Mouse (Mus musculus): Measurements from ENCODE around the gene Tfrc. TPM values are rescaled to one million over a fixed set of nuclear protein-coding genes. Genes with fewer than 3 reads are reported as not detected.
"Not testable (repeated sequence)": the region's sequence is repeated elsewhere in the genome, so short reads cannot be mapped to it uniquely, and the experiment has no call there.

Tfrc gene
- total RNA-seq, 2 experiments from 2014 or later = 77.4 to 174 TPM

GRCm38 (mm10) chr16:32618946-32619345 is 10.2 kb downstream of the Tfrc start:
- DNase-seq = no peak
- no peak overlapping the region for H3K4me3 ChIP-seq
- no peak overlapping the region for H3K27ac ChIP-seq
- no peak for TF ChIP-seq CTCF (IDR thresholded peaks at IDR 0.05)
- intact Hi-C loops (cut with DNase I) = no loop called here

- intact Hi-C loops (cut with DNase I) = no loop called here
- Histone ChIP-seq H3K4me3 (no peak overlapping the region), H3K27ac (no peak overlapping the region)
- DNase-seq = no peak
- no peak for TF ChIP-seq CTCF (IDR thresholded peaks at IDR 0.05)
Measured at GRCm38 (mm10) chr16:32628140-32628539, 19.4 kb downstream of the Tfrc start.

GRCm38 (mm10) chr16:32632328-32632824 is 23.7 kb downstream of the Tfrc start:
- Histone ChIP-seq H3K4me3 (no peak overlapping the region), H3K27ac (no peak overlapping the region)
- no peak for TF ChIP-seq CTCF (IDR thresholded peaks at IDR 0.05)
- intact Hi-C loops (cut with DNase I) = no loop called here
- no peak for DNase-seq

GRCm38 (mm10) chr16:32633486-32634012 is 24.8 kb downstream of the Tfrc start:
- no peak for TF ChIP-seq CTCF (IDR thresholded peaks at IDR 0.05)
- no peak overlapping the region for H3K4me3 ChIP-seq
- DNase-seq = no peak
- no peak overlapping the region for H3K27ac ChIP-seq
- intact Hi-C loops (cut with DNase I) = no loop called here

GRCm38 (mm10) chr16:32634183-32634582 is 25.5 kb downstream of the Tfrc start:
- intact Hi-C loops (cut with DNase I) = no loop called here
- H3K27ac ChIP-seq = no peak overlapping the region
- TF ChIP-seq CTCF (IDR thresholded peaks at IDR 0.05) = no peak
- no peak for DNase-seq
- no peak overlapping the region for H3K4me3 ChIP-seq

GRCm38 (mm10) chr16:32635314-32635713 is 26.6 kb downstream of the Tfrc start:
- peak; percentile 27; the same call in 1 of the 2 replicates for TF ChIP-seq CTCF (IDR thresholded peaks at IDR 0.05)
- DNase-seq = no peak
- no peak overlapping the region for H3K27ac ChIP-seq
- no peak overlapping the region for H3K4me3 ChIP-seq
- intact Hi-C loops (cut with DNase I) = loop anchor here (5.0 kb wide), 1 partner anchor 128 kb away; no protein-coding TSS in a partner anchor

GRCm38 (mm10) chr16:32636331-32636730 is 27.6 kb downstream of the Tfrc start:
- no peak for DNase-seq
- no peak overlapping the region for H3K27ac ChIP-seq
- TF ChIP-seq CTCF (IDR thresholded peaks at IDR 0.05) = no peak
- intact Hi-C loops (cut with DNase I) = loop anchor here (5.0 kb wide), 1 partner anchor 129 kb away; no protein-coding TSS in a partner anchor
- H3K4me3 ChIP-seq = no peak overlapping the region

- DNase-seq = no peak
- TF ChIP-seq CTCF (IDR thresholded peaks at IDR 0.05) = no peak
- intact Hi-C loops (cut with DNase I) = loop anchor here (5.0 kb wide), 1 partner anchor 130 kb away; no protein-coding TSS in a partner anchor
- no peak overlapping the region for H3K27ac ChIP-seq
- H3K4me3 ChIP-seq = no peak overlapping the region
Measured at GRCm38 (mm10) chr16:32636871-32637521, 28.3 kb downstream of the Tfrc start.

- DNase-seq = peak; percentile 86
- TF ChIP-seq CTCF (IDR thresholded peaks at IDR 0.05) = peak; percentile 95
- intact Hi-C loops (cut with DNase I) = loop anchor here (1.0 to 5.0 kb wide), 2 partner anchors 51 to 131 kb away; no protein-coding TSS in a partner anchor
- Histone ChIP-seq H3K27ac (peak overlapping the region; percentile 5; the same call in 1 of the 2 replicates), H3K4me3 (no peak overlapping the region)
Measured at GRCm38 (mm10) chr16:32638476-32638875, 29.8 kb downstream of the Tfrc start.

- no peak overlapping the region for H3K27ac ChIP-seq
- DNase-seq = no peak
Measured at GRCm38 (mm10) chr16:32640096-32640495, 31.4 kb downstream of the Tfrc start.

GRCm38 (mm10) chr16:32640683-32641082 is 32.0 kb downstream of the Tfrc start:
- DNase-seq; H3K4me3 ChIP-seq; H3K27ac ChIP-seq; intact Hi-C loops (cut with DNase I): not testable (repeated sequence)

More at GRCm38 (mm10) chr16:32640096-32640495, 31.4 kb downstream of the Tfrc start:
- no peak for TF ChIP-seq CTCF (IDR thresholded peaks at IDR 0.05)
- intact Hi-C loops (cut with DNase I) = no loop called here
- H3K4me3 ChIP-seq = no peak overlapping the region

GRCm38 (mm10) chr16:32641440-32642219 is 32.9 kb downstream of the Tfrc start:
- TF ChIP-seq CTCF (IDR thresholded peaks at IDR 0.05) = no peak
- DNase-seq = no peak
- Histone ChIP-seq H3K27ac (no peak overlapping the region), H3K4me3 (no peak overlapping the region)
- intact Hi-C loops (cut with DNase I) = no loop called here

- intact Hi-C loops (cut with DNase I) = no loop called here
- Histone ChIP-seq H3K27ac (no peak overlapping the region), H3K4me3 (no peak overlapping the region)
- no peak for DNase-seq
- no peak for TF ChIP-seq CTCF (IDR thresholded peaks at IDR 0.05)
Measured at GRCm38 (mm10) chr16:32642280-32642679, 33.6 kb downstream of the Tfrc start.

Data from gastrocnemius, adult 2 months (tissue).